Mouse (Mus musculus) brown adipose tissue, adult 24 weeks (tissue): Measurements from ENCODE around the gene Arl15. TPM values are rescaled to one million over a fixed set of nuclear protein-coding genes. Genes with fewer than 3 reads are reported as not detected.

ENCODE experiments used
- H3K27ac ChIP-seq: fragments of 200-500 bp; replicated peaks from 2 replicates; pipeline ENCODE4 v1.5.1; 2012; ENCODE audit warnings: low read depth, mild to moderate bottlenecking, low read length
- H3K4me1 ChIP-seq: fragments of 200-500 bp; 2 replicates; pipeline ENCODE4 v1.6.1; 2012; ENCODE audit warnings: low read length, mixed read lengths; ENCODE audit not compliant: control insufficient read depth, insufficient read depth, insufficient read length
- H3K4me3 ChIP-seq: fragments of 200-500 bp; 2 replicates; pipeline ENCODE4 v1.5.1; 2012; ENCODE audit warnings: low read depth, mild to moderate bottlenecking, low read length, moderate library complexity; ENCODE audit not compliant: insufficient read depth
- polyA plus RNA-seq: library from polyadenylated mRNA; stranded (reverse); fragments of >200 nt; gene quantifications from 2 replicates; pipeline ENCODE4 v1.2.4, GENCODE M21; 2012; ENCODE audit not compliant: missing spikeins, insufficient read depth, insufficient read length

Arl15 gene
- polyA plus RNA-seq, 1 experiment: 9.0 TPM

- H3K27ac ChIP-seq: no peak overlapping the region
- H3K4me1 ChIP-seq: no peaks in the 10 kb centered on the region
- H3K4me3 ChIP-seq: no peak overlapping the region
These were observed 334.1 kb downstream of the Arl15 start for GRCm38 (mm10) chr13:114128366-114128765.

- Histone ChIP-seq H3K27ac (no peak overlapping the region), H3K4me1 (no peaks in the 10 kb centered on the region), H3K4me3 (no peak overlapping the region)
These were observed 335.7 kb downstream of the Arl15 start for GRCm38 (mm10) chr13:114129986-114130385.

GRCm38 (mm10) chr13:114130566-114131319 is 336.4 kb downstream of the Arl15 start:
- no peaks in the 10 kb centered on the region for H3K4me1 ChIP-seq
- H3K27ac ChIP-seq: no peak overlapping the region

GRCm38 (mm10) chr13:114138921-114139320 is 344.6 kb downstream of the Arl15 start:
- Histone ChIP-seq H3K27ac (no peak overlapping the region), H3K4me1 (no peaks in the 10 kb centered on the region), H3K4me3 (no peak overlapping the region)

More at GRCm38 (mm10) chr13:114130566-114131319, 336.4 kb downstream of the Arl15 start:
- no peak overlapping the region for H3K4me3 ChIP-seq

GRCm38 (mm10) chr13:114139570-114139969 is 345.3 kb downstream of the Arl15 start:
- no peaks in the 10 kb centered on the region for H3K4me1 ChIP-seq
- no peak overlapping the region for H3K4me3 ChIP-seq
- no peak overlapping the region for H3K27ac ChIP-seq

- no peak overlapping the region for H3K4me3 ChIP-seq
- H3K27ac ChIP-seq: no peak overlapping the region
- no peaks in the 10 kb centered on the region for H3K4me1 ChIP-seq
These were observed 348.5 kb downstream of the Arl15 start for GRCm38 (mm10) chr13:114142826-114143225.

- Histone ChIP-seq H3K4me3 (no peak overlapping the region), H3K4me1 (no peaks in the 10 kb centered on the region), H3K27ac (no peak overlapping the region)
These were observed 348.9 kb downstream of the Arl15 start for GRCm38 (mm10) chr13:114143247-114143646.

GRCm38 (mm10) chr13:114144052-114145046 is 350.0 kb downstream of the Arl15 start:
- Histone ChIP-seq H3K27ac (no peak overlapping the region), H3K4me3 (no peak overlapping the region), H3K4me1 (no peaks in the 10 kb centered on the region)

GRCm38 (mm10) chr13:114145249-114145648 is 350.9 kb downstream of the Arl15 start:
- no peak overlapping the region for H3K4me3 ChIP-seq
- no peak overlapping the region for H3K27ac ChIP-seq
- H3K4me1 ChIP-seq: no peaks in the 10 kb centered on the region

- Histone ChIP-seq H3K27ac (no peak overlapping the region), H3K4me3 (no peak overlapping the region), H3K4me1 (no peaks in the 10 kb centered on the region)
These were observed 356.8 kb downstream of the Arl15 start for GRCm38 (mm10) chr13:114150856-114151697.

- Histone ChIP-seq H3K4me1 (no peaks in the 10 kb centered on the region), H3K27ac (no peak overlapping the region), H3K4me3 (no peak overlapping the region)
These were observed 357.4 kb downstream of the Arl15 start for GRCm38 (mm10) chr13:114151698-114152069.

- H3K4me1 ChIP-seq: peaks cover 2% of the 10 kb centered on the region; the same call in 1 of the 2 replicates
- H3K4me3 ChIP-seq: no peak overlapping the region
- no peak overlapping the region for H3K27ac ChIP-seq
These were observed 362.4 kb downstream of the Arl15 start for GRCm38 (mm10) chr13:114156689-114157088.

GRCm38 (mm10) chr13:114158111-114158730 is 363.9 kb downstream of the Arl15 start:
- Histone ChIP-seq H3K4me1 (peaks cover 2% of the 10 kb centered on the region; the same call in 1 of the 2 replicates), H3K4me3 (no peak overlapping the region), H3K27ac (no peak overlapping the region)

GRCm38 (mm10) chr13:114159634-114160391 is 365.5 kb downstream of the Arl15 start:
- Histone ChIP-seq H3K27ac (no peak overlapping the region), H3K4me1 (peaks cover 2% of the 10 kb centered on the region; the same call in 1 of the 2 replicates), H3K4me3 (no peak overlapping the region)
